Mouse (Mus musculus) CH12.LX (cell line): ENCODE measurements at regions not wholly inside any gene's neighbourhood (a gene's known extent, or its start where the extent isn't known, plus 50 kb on each side); places are given as distances from the start of the nearest gene placed in this dataset.

Experiments
- DNase-seq: peaks from one replicate; pipeline ENCODE4 v3.0.0-alpha.2; 2013; ENCODE audit errors: extremely low read depth
- H3K27ac ChIP-seq: 2 replicates; pipeline ENCODE4 v1.5.1; 2012; ENCODE audit warnings: low read depth, mild to moderate bottlenecking, control low read depth, moderate library complexity; ENCODE audit not compliant: insufficient read depth
- H3K27me3 ChIP-seq: replicated peaks from 2 replicates; pipeline ENCODE3; 2012; ENCODE audit warnings: inconsistent platforms
- H3K36me3 ChIP-seq, 2 experiments: replicated peaks in 1 of 2; 2 replicates each; pipeline versions ENCODE3 to v1.6.1; 2012; ENCODE audit warnings: inconsistent platforms in 1 of 2, low read length in 1 of 2, mild to moderate bottlenecking in 1 of 2, mixed read lengths in 1 of 2, moderate library complexity in 1 of 2; ENCODE audit not compliant: control insufficient read depth in 1 of 2, insufficient read depth in 1 of 2
- H3K4me1 ChIP-seq, 2 experiments: 2 replicates each; pipeline ENCODE4 v1.6.1; 2012; ENCODE audit warnings: inconsistent platforms in 1 of 2, moderate library complexity in 1 of 2; ENCODE audit not compliant: insufficient read depth in 2 of 2, control insufficient read depth in 1 of 2
- H3K4me2 ChIP-seq: 2 replicates; pipeline ENCODE4 v1.6.1; 2012; ENCODE audit warnings: low read depth, mild to moderate bottlenecking, control low read depth; ENCODE audit not compliant: poor library complexity, insufficient read depth, severe bottlenecking
- H3K4me3 ChIP-seq, 3 experiments: fragments of 150-350 bp in 1 of 3; sonication (generic) in 1 of 3; replicated peaks in 1 of 3; 2 replicates each; pipeline versions ENCODE3 to v1.5.1; 2011 to 2012; ENCODE audit warnings: low read depth in 2 of 3, low read length in 2 of 3, mild to moderate bottlenecking in 2 of 3, moderate library complexity in 2 of 3, control low read depth in 1 of 3, improper control_type of control experiment in 1 of 3, inconsistent platforms in 1 of 3, mixed read lengths in 1 of 3; ENCODE audit not compliant: poor library complexity in 1 of 3
- H3K79me2 ChIP-seq: replicated peaks from 2 replicates; pipeline ENCODE4 v1.6.1; 2012; ENCODE audit warnings: mild to moderate bottlenecking, moderate library complexity; ENCODE audit not compliant: control insufficient read depth, poor library complexity, insufficient read depth, severe bottlenecking; ENCODE audit errors: extremely low read depth
- H3K9ac ChIP-seq: 2 replicates; pipeline ENCODE4 v1.6.1; 2012; ENCODE audit warnings: low read depth, mild to moderate bottlenecking, control low read depth, moderate library complexity; ENCODE audit not compliant: insufficient read depth
- H3K9me3 ChIP-seq: replicated peaks from 2 replicates; pipeline ENCODE3; 2012; ENCODE audit warnings: low read length, inconsistent platforms, mixed read lengths
- CHD2 ChIP-seq: IDR thresholded peaks from 2 replicates; pipeline ENCODE4 v1.6.1; 2011; ENCODE audit warnings: low read length, improper control_type of control experiment
- CTCF ChIP-seq, 2 experiments: IDR thresholded peaks in 1 of 2; conservative IDR thresholded peaks in 1 of 2; 2 replicates each; pipeline ENCODE4 v1.5.1; 2011 to 2012; ENCODE audit warnings: low read depth in 2 of 2, low read length in 2 of 2, improper control_type of control experiment in 1 of 2, inconsistent platforms in 1 of 2, mild to moderate bottlenecking in 1 of 2, moderate library complexity in 1 of 2
- E2F4 ChIP-seq: IDR thresholded peaks from 2 replicates; pipeline ENCODE4 v1.6.1; 2011; ENCODE audit warnings: low read depth, low read length, improper control_type of control experiment; ENCODE audit not compliant: insufficient replicate concordance
- ELF1 ChIP-seq: IDR thresholded peaks from 2 replicates; pipeline ENCODE4 v1.6.1; 2014; ENCODE audit warnings: low read depth, mild to moderate bottlenecking, inconsistent platforms, low read length, improper control_type of control experiment
- EP300 ChIP-seq: IDR thresholded peaks from 2 replicates; pipeline ENCODE4 v1.6.1; 2011; ENCODE audit warnings: low read length, improper control_type of control experiment
- ETS1 ChIP-seq: conservative IDR thresholded peaks from 2 replicates; pipeline ENCODE4 v1.6.1; 2012; ENCODE audit warnings: low read depth, mild to moderate bottlenecking, inconsistent platforms, low read length, improper control_type of control experiment, moderate library complexity
- GABPA ChIP-seq: IDR thresholded peaks from 2 replicates; pipeline ENCODE4 v1.6.1; 2012; ENCODE audit warnings: low read depth, low read length, improper control_type of control experiment, inconsistent platforms; ENCODE audit not compliant: insufficient replicate concordance
- IRF4 ChIP-seq: IDR thresholded peaks from 2 replicates; pipeline ENCODE4 v1.6.1; 2014; ENCODE audit warnings: low read depth, mild to moderate bottlenecking, inconsistent platforms, low read length, improper control_type of control experiment
- JUN ChIP-seq: IDR thresholded peaks from 2 replicates; pipeline ENCODE4 v1.6.1; 2011; ENCODE audit warnings: low read depth, mild to moderate bottlenecking, low read length, improper control_type of control experiment, moderate library complexity; ENCODE audit not compliant: insufficient read depth
- JUND ChIP-seq: conservative IDR thresholded peaks from 2 replicates; pipeline ENCODE4 v1.6.1; 2011; ENCODE audit warnings: low read depth, low read length, improper control_type of control experiment
- KAT2A ChIP-seq: IDR thresholded peaks from 2 replicates; pipeline ENCODE4 v1.6.1; 2012; ENCODE audit warnings: low read length, improper control_type of control experiment, inconsistent platforms; ENCODE audit not compliant: insufficient replicate concordance
- MAFK ChIP-seq: IDR thresholded peaks from 2 replicates; pipeline ENCODE4 v1.6.1; 2011; ENCODE audit warnings: low read length, improper control_type of control experiment; ENCODE audit not compliant: insufficient replicate concordance
- MAZ ChIP-seq: IDR thresholded peaks from 2 replicates; pipeline ENCODE4 v1.6.1; 2012; ENCODE audit warnings: low read depth, mild to moderate bottlenecking, inconsistent platforms, low read length, improper control_type of control experiment, moderate library complexity
- MEF2A ChIP-seq: IDR thresholded peaks from 2 replicates; pipeline ENCODE4 v1.6.1; 2014; ENCODE audit warnings: low read depth, mild to moderate bottlenecking, inconsistent platforms, low read length, improper control_type of control experiment, borderline replicate concordance
- MXI1 ChIP-seq: IDR thresholded peaks from 2 replicates; pipeline ENCODE4 v1.6.1; 2011; ENCODE audit warnings: mild to moderate bottlenecking, low read depth, low read length, improper control_type of control experiment
- NELFE ChIP-seq: IDR thresholded peaks from 2 replicates; pipeline ENCODE4 v1.6.1; 2011; ENCODE audit warnings: low read depth, low read length, improper control_type of control experiment
- NRF1 ChIP-seq: IDR thresholded peaks from 2 replicates; pipeline ENCODE4 v1.6.1; 2014; ENCODE audit warnings: low read depth, mild to moderate bottlenecking, inconsistent platforms, low read length, improper control_type of control experiment, moderate library complexity
- POLR2A ChIP-seq: IDR thresholded peaks from 2 replicates; pipeline ENCODE4 v1.6.1; 2011; ENCODE audit warnings: low read depth, mild to moderate bottlenecking, improper control_type of control experiment, low read length
- RAD21 ChIP-seq: IDR thresholded peaks from 2 replicates; pipeline ENCODE4 v1.6.1; 2011; ENCODE audit warnings: low read depth, mild to moderate bottlenecking, low read length, improper control_type of control experiment, moderate library complexity
- SIN3A ChIP-seq: IDR thresholded peaks from 2 replicates; pipeline ENCODE4 v1.6.1; 2012; ENCODE audit warnings: low read length, improper control_type of control experiment, inconsistent platforms
- SMC3 ChIP-seq: IDR thresholded peaks from 2 replicates; pipeline ENCODE4 v1.6.1; 2011; ENCODE audit warnings: low read depth, low read length, improper control_type of control experiment
- UBTF ChIP-seq: IDR thresholded peaks from 2 replicates; pipeline ENCODE4 v1.6.1; 2012; ENCODE audit warnings: low read depth, mild to moderate bottlenecking, inconsistent platforms, low read length, improper control_type of control experiment, moderate library complexity
- USF2 ChIP-seq: conservative IDR thresholded peaks from 2 replicates; pipeline ENCODE4 v1.6.1; 2011; ENCODE audit warnings: low read depth, low read length, improper control_type of control experiment
- ZC3H11A ChIP-seq: IDR thresholded peaks from 2 replicates; pipeline ENCODE4 v1.6.1; 2012; ENCODE audit warnings: low read depth, mild to moderate bottlenecking, inconsistent platforms, low read length, improper control_type of control experiment
- ZMIZ1 ChIP-seq: IDR thresholded peaks from 2 replicates; pipeline ENCODE4 v1.6.1; 2012; ENCODE audit warnings: low read depth, mild to moderate bottlenecking, inconsistent platforms, low read length, improper control_type of control experiment
- ZNF384 ChIP-seq: IDR thresholded peaks from 2 replicates; pipeline ENCODE4 v1.6.1; 2012; ENCODE audit warnings: low read depth, low read length, improper control_type of control experiment, inconsistent platforms
- dilution Hi-C: fragments of 300-500 bp; cut with MboI; formaldehyde crosslinking; loops from 2 replicates; pipeline ENCODE4 v1.14.3; 2020; ENCODE audit warnings: low sequenced_read_pairs; ENCODE audit not compliant: extremely low pct_unique_long_range_greater_than_20kb, extremely low pct_ligation_motif_present
- in situ Hi-C: fragments of 300-500 bp; cut with MboI; formaldehyde crosslinking; loops from 3 replicates; pipeline ENCODE4 v1.14.3; 2019; ENCODE audit warnings: low sequenced_read_pairs, low pct_ligation_motif_present, low pct_unique_long_range_greater_than_20kb, mixed read lengths

DNA sequence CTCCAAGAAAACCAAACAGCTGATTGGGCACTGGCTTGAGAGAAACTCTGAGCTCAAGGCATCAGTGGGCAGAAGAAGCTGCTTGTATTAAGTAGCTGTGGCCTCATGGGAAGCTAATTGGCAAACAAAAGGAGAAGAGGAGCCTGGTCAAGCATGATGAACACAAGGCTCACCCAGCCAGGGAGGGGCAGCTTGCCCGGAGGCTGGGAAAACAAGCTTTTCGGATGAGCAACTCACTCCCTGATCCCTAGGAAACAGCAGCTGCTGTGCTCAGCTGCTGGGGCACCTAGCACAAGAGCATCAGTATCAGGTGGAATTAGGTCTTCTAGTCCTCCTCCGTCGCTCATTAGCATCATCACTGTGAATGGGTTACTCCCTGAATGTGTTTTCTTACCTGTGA, 405.6 kb upstream of the Kdm8 start:
- dilution Hi-C loops, result no loop called here

DNA sequence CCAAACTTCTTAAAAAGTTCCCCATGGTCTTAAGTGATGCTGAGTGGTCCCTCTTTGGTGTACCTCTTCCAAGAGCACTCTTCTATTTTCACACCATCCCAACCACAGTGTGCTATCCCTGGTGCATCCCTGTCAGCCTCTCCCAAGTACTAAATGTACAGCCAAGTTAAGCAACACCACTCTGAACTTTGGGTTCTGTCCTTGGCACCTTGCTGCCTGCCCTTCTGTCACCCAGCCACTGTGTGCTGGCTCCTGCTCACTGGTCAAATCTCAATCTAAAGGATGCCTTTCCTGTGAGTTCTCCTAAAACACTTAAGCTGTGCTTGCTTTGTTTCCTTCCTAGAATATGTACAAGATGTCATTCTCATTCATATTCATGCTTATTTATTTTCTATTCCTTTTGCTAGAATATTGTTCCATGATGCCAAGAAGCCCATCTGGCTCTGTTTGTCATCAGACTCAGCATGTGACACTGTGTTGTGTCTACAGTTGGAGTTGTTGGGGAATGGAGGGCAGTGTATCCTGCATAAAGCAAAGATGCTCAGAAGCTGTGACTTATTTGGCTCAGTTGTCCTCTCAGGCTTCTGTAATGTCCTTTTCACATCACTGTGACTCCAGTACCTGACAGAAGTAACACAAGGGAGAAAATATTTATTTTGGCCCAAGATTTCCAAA, 388.4 kb upstream of the Kdm8 start:
- no peaks in the 10 kb centered on the region for H3K79me2 ChIP-seq
- dilution Hi-C loops (no loop called here), in situ Hi-C loops (no loop called here)
- H3K27me3 ChIP-seq, result peaks cover 51% of the 10 kb centered on the region
- no peak overlapping the region for H3K4me2 ChIP-seq
- H3K36me3 ChIP-seq, result no peaks in the 10 kb centered on the region
- H3K4me1 ChIP-seq, result no peaks in the 10 kb centered on the region
- DNase-seq, result no peak
- no peak overlapping the region for H3K4me3 ChIP-seq
- TF ChIP-seq RAD21 (no peak), MXI1 (no peak), JUND (no peak), ZC3H11A (no peak), E2F4 (no peak), ZNF384 (no peak)
- TF ChIP-seq, all 38 proteins: peak for 0
- H3K9ac ChIP-seq, result no peak overlapping the region
- peaks cover 3% of the 10 kb centered on the region for H3K9me3 ChIP-seq
- no peak overlapping the region for H3K27ac ChIP-seq

More for the DNA sequence above, 405.6 kb upstream of the Kdm8 start:
- H3K4me1 ChIP-seq, result no peaks in the 10 kb centered on the region
- TF ChIP-seq KAT2A, result no peak
- no peak for TF ChIP-seq NRF1
- TF ChIP-seq CHD2, result no peak
- no peak for TF ChIP-seq ZC3H11A
- no peak for TF ChIP-seq SIN3A
- no peak for TF ChIP-seq MAFK
- no peak overlapping the region for H3K9ac ChIP-seq
- no peak overlapping the region for H3K4me3 ChIP-seq
- H3K4me2 ChIP-seq, result no peak overlapping the region
- no peaks in the 10 kb centered on the region for H3K79me2 ChIP-seq
- in situ Hi-C loops, result no loop called here
- peaks cover 63% of the 10 kb centered on the region for H3K27me3 ChIP-seq
- no peaks in the 10 kb centered on the region for H3K9me3 ChIP-seq
- no peaks in the 10 kb centered on the region for H3K36me3 ChIP-seq
- DNase-seq, result no peak
- no peak overlapping the region for H3K27ac ChIP-seq

DNA sequence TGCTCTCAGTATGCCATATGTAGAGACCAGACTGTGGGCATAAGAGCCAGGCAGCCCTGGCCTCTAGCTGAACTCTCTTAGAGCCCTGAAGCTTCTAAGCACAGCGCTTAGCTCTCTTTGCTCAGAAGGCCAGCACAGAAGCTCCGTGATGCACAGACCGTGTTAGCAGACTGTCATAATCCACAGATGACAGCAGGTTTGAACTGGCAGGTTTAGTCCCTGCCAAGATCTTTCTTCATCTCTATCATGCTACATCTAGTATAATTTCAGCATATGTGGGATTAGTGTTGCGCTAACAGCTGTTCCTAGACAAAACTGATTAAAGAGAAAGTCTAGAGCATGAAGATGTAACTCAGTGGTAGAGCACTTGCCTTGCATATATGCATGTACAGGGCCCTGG, 342.0 kb upstream of the Kdm8 start:
- TF ChIP-seq USF2 (no peak), SIN3A (no peak), ETS1 (no peak), MEF2A (no peak), NELFE (no peak), GABPA (no peak), MAZ (no peak), MAFK (no peak), JUN (no peak), POLR2A (no peak), IRF4 (no peak), UBTF (no peak), ELF1 (no peak), JUND (no peak), EP300 (no peak), CTCF (conservative IDR thresholded peaks at IDR 0.05 in 1 of 2, IDR thresholded peaks at IDR 0.05 in 1 of 2; ENCODE audit: low read depth in 2 of 2, low read length in 2 of 2) (no peak), CHD2 (no peak), SMC3 (no peak), ZMIZ1 (no peak)
- H3K4me1 ChIP-seq, result no peaks in the 10 kb centered on the region
- no peaks in the 10 kb centered on the region for H3K79me2 ChIP-seq

More for the DNA sequence above, 342.0 kb upstream of the Kdm8 start:
- Histone ChIP-seq H3K27me3 (peaks cover 39% of the 10 kb centered on the region), H3K9me3 (no peaks in the 10 kb centered on the region), H3K9ac (no peak overlapping the region), H3K4me3 (no peak overlapping the region), H3K4me2 (no peak overlapping the region), H3K27ac (no peak overlapping the region), H3K36me3 (no peaks in the 10 kb centered on the region)
- in situ Hi-C loops, result no loop called here
- dilution Hi-C loops, result no loop called here
- no peak for DNase-seq
